Mouse (Mus musculus) forebrain, embryonic 10.5 days (tissue): ENCODE results near the gene Ostm1. TPM values are rescaled to one million over a fixed set of nuclear protein-coding genes. Genes with fewer than 3 reads are reported as not detected.

ENCODE experiments used
- DNase-seq: peaks from one replicate; pipeline ENCODE4 v3.0.0-alpha.2; 2017; ENCODE audit warnings: low spot score; ENCODE audit errors: extremely low spot score
- H3K27ac ChIP-seq: fragments of 300-500 bp; sonication (generic); 2 replicates; pipeline ENCODE4 v1.5.1; 2016; ENCODE audit warnings: mild to moderate bottlenecking
- H3K27me3 ChIP-seq: fragments of 300-500 bp; sonication (generic); 2 replicates; pipeline ENCODE4 v1.6.1; 2016; ENCODE audit warnings: mild to moderate bottlenecking; ENCODE audit not compliant: poor library complexity, severe bottlenecking
- H3K36me3 ChIP-seq: fragments of 300-500 bp; sonication (generic); replicated peaks from 2 replicates; pipeline ENCODE4 v1.6.1; 2016; ENCODE audit warnings: mild to moderate bottlenecking, moderate library complexity
- H3K4me1 ChIP-seq: fragments of 300-500 bp; sonication (generic); 2 replicates; pipeline ENCODE4 v1.6.1; 2016
- H3K4me3 ChIP-seq: fragments of 300-500 bp; sonication (generic); 2 replicates; pipeline ENCODE4 v1.5.1; 2016; ENCODE audit warnings: mild to moderate bottlenecking, moderate library complexity
- H3K9me3 ChIP-seq: fragments of 300-500 bp; sonication (generic); 2 replicates; pipeline ENCODE4 v1.6.1; 2016; ENCODE audit warnings: mild to moderate bottlenecking, moderate library complexity
- WGBS: fragments of 180-500 bp; shearing (Covaris S2); methylation state at CpG from one replicate; pipeline ENCODE4 v1.1.7; 2016; 5-methylcytosine and 5-hydroxymethylcytosine counted together
- polyA plus RNA-seq: library from polyadenylated mRNA; unstranded; fragments of >200 nt; fragmentation: Nextera tagmentation; extraction: Ambion mirVana; gene quantifications from 2 replicates; pipeline ENCODE4 v1.2.1, GENCODE M21; 2016

Ostm1 gene
- polyA plus RNA-seq, 1 experiment from 2014 or later: 44.2 TPM

GRCm38 (mm10) chr10:42698994-42699393 lies 115.4 kb downstream of the Ostm1 start:
- no peaks in the 10 kb centered on the region for H3K9me3 ChIP-seq
- H3K4me1 ChIP-seq: 0 out of 2 replicates have a peak, but pooled peaks cover 4% of the 10 kb centered on the region
- DNase-seq: no peak
- H3K27me3 ChIP-seq: no peaks in the 10 kb centered on the region
- H3K27ac ChIP-seq: no peak overlapping the region
- H3K36me3 ChIP-seq: peaks cover 41% of the 10 kb centered on the region
- no peak overlapping the region for H3K4me3 ChIP-seq
- 94% methylated on average over 8 of the region's 8 CpGs for WGBS

- H3K4me1 ChIP-seq: no peaks in the 10 kb centered on the region
- no peak overlapping the region for H3K4me3 ChIP-seq
- no peak for DNase-seq
- H3K27ac ChIP-seq: no peak overlapping the region
- H3K27me3 ChIP-seq: no peaks in the 10 kb centered on the region
- no peaks in the 10 kb centered on the region; the same call in 1 of the 2 replicates for H3K9me3 ChIP-seq
- 88% methylated on average over 2 of the region's 2 CpGs for WGBS
- H3K36me3 ChIP-seq: peaks cover 50% of the 10 kb centered on the region
These were observed 118.5 kb downstream of the Ostm1 start for GRCm38 (mm10) chr10:42702111-42702510.

GRCm38 (mm10) chr10:42714676-42715075 lies 131.1 kb downstream of the Ostm1 start:
- DNase-seq: no peak
- WGBS: 14% methylated on average over 9 of the region's 9 CpGs
- no peak overlapping the region for H3K27ac ChIP-seq
- H3K4me1 ChIP-seq: peaks cover 25% of the 10 kb centered on the region
- H3K27me3 ChIP-seq: peaks cover 29% of the 10 kb centered on the region
- no peaks in the 10 kb centered on the region for H3K36me3 ChIP-seq
- peaks cover 6% of the 10 kb centered on the region; the same call in 1 of the 2 replicates for H3K9me3 ChIP-seq
- H3K4me3 ChIP-seq: peak overlapping the region; percentile 36

- Histone ChIP-seq H3K27me3 (peaks cover 29% of the 10 kb centered on the region), H3K4me3 (peak overlapping the region; percentile 36), H3K36me3 (no peaks in the 10 kb centered on the region), H3K9me3 (no peaks in the 10 kb centered on the region), H3K27ac (peak overlapping the region; percentile 46; the same call in 1 of the 2 replicates), H3K4me1 (peaks cover 25% of the 10 kb centered on the region)
- WGBS: 14% methylated on average over 19 of the region's 19 CpGs
- DNase-seq: peak; percentile 34
These were observed 131.9 kb downstream of the Ostm1 start for GRCm38 (mm10) chr10:42715366-42716035.

GRCm38 (mm10) chr10:42722116-42722515 lies 138.5 kb downstream of the Ostm1 start:
- DNase-seq: no peak
- Histone ChIP-seq H3K27ac (no peak overlapping the region), H3K4me1 (peaks cover 12% of the 10 kb centered on the region), H3K36me3 (no peaks in the 10 kb centered on the region), H3K4me3 (no peak overlapping the region), H3K27me3 (peaks cover 6% of the 10 kb centered on the region; the same call in 1 of the 2 replicates), H3K9me3 (no peaks in the 10 kb centered on the region)
- WGBS: 90% methylated on average over 5 of the region's 5 CpGs

GRCm38 (mm10) chr10:42723275-42724232 lies 139.9 kb downstream of the Ostm1 start:
- Histone ChIP-seq H3K4me1 (peaks cover 12% of the 10 kb centered on the region), H3K27ac (no peak overlapping the region), H3K9me3 (no peaks in the 10 kb centered on the region), H3K4me3 (no peak overlapping the region), H3K36me3 (no peaks in the 10 kb centered on the region), H3K27me3 (peaks cover 4% of the 10 kb centered on the region; the same call in 1 of the 2 replicates)
- DNase-seq: no peak
- WGBS: 78% methylated on average over 13 of the region's 13 CpGs

GRCm38 (mm10) chr10:42729607-42730006 lies 146.0 kb downstream of the Ostm1 start:
- Histone ChIP-seq H3K4me3 (no peak overlapping the region), H3K36me3 (no peaks in the 10 kb centered on the region), H3K27ac (no peak overlapping the region), H3K4me1 (0 out of 2 replicates have a peak, but pooled peaks cover 4% of the 10 kb centered on the region), H3K9me3 (no peaks in the 10 kb centered on the region), H3K27me3 (no peaks in the 10 kb centered on the region)
- 87% methylated on average over 2 of the region's 2 CpGs for WGBS
- DNase-seq: no peak

- no peaks in the 10 kb centered on the region for H3K36me3 ChIP-seq
- no peaks in the 10 kb centered on the region for H3K27me3 ChIP-seq
- no peak overlapping the region for H3K4me3 ChIP-seq
- no peaks in the 10 kb centered on the region for H3K9me3 ChIP-seq
- H3K4me1 ChIP-seq: 0 out of 2 replicates have a peak, but pooled peaks cover 4% of the 10 kb centered on the region
- no peak overlapping the region for H3K27ac ChIP-seq
- no peak for DNase-seq
- 68% methylated on average over 5 of the region's 5 CpGs for WGBS
These were observed 151.0 kb downstream of the Ostm1 start for GRCm38 (mm10) chr10:42734546-42735060.

GRCm38 (mm10) chr10:42751813-42752212 lies 168.2 kb downstream of the Ostm1 start:
- no peaks in the 10 kb centered on the region for H3K27me3 ChIP-seq
- H3K9me3 ChIP-seq: no peaks in the 10 kb centered on the region
- H3K4me3 ChIP-seq: no peak overlapping the region
- 81% methylated on average over 10 of the region's 10 CpGs for WGBS
- H3K4me1 ChIP-seq: no peaks in the 10 kb centered on the region
- no peak for DNase-seq
- no peaks in the 10 kb centered on the region for H3K36me3 ChIP-seq
- H3K27ac ChIP-seq: no peak overlapping the region

Other genes starting within 250 kb of the Ostm1 start
- gene Afg1l, start 105.3 kb upstream of the Ostm1 start, polyA plus RNA-seq: 3.6 TPM in 2 replicates
- gene Snx3, start 81.8 kb upstream of the Ostm1 start, polyA plus RNA-seq: 260 and 270 TPM in 2 replicates
- gene Nr2e1, start 190 bp upstream of the Ostm1 start, polyA plus RNA-seq: 80.9 and 87.7 TPM in 2 replicates
- gene Sec63, start 177.7 kb downstream of the Ostm1 start, polyA plus RNA-seq: 28.2 and 30.6 TPM in 2 replicates